Mouse (Mus musculus) testis, adult 2 months (tissue): ENCODE measurements around the gene Pias4. TPM values are rescaled to one million over a fixed set of nuclear protein-coding genes. Genes with fewer than 3 reads are reported as not detected.
"Not testable (repeated sequence)": the region's sequence is repeated elsewhere in the genome, so short reads cannot be mapped to it uniquely, and the experiment has no call there.

Experiments used
- H3K27ac ChIP-seq: fragments of 200-500 bp; 2 replicates; pipeline ENCODE4 v1.5.1; 2012; ENCODE audit warnings: low read depth, low read length; ENCODE audit not compliant: control insufficient read depth, insufficient read depth
- H3K27me3 ChIP-seq: fragments of 200-500 bp; 2 replicates; pipeline ENCODE4 v1.6.1; 2012; ENCODE audit warnings: mild to moderate bottlenecking, low read length, moderate library complexity; ENCODE audit not compliant: control insufficient read depth, insufficient read depth
- H3K36me3 ChIP-seq: fragments of 200-500 bp; 2 replicates; pipeline ENCODE4 v1.6.1; 2012; ENCODE audit warnings: mild to moderate bottlenecking, low read length; ENCODE audit not compliant: control insufficient read depth, insufficient read depth
- H3K4me1 ChIP-seq: fragments of 200-500 bp; 2 replicates; pipeline ENCODE4 v1.6.1; 2012; ENCODE audit warnings: low read length; ENCODE audit not compliant: control insufficient read depth, insufficient read depth
- H3K4me3 ChIP-seq: fragments of 200-500 bp; 2 replicates; pipeline ENCODE4 v1.5.1; 2012; ENCODE audit warnings: low read depth, mild to moderate bottlenecking, low read length, moderate library complexity, mixed read lengths; ENCODE audit not compliant: control insufficient read depth
- CTCF ChIP-seq: fragments of 200-500 bp; IDR thresholded peaks from 2 replicates; pipeline ENCODE4 v1.5.1; 2012; ENCODE audit warnings: low read depth, mild to moderate bottlenecking, inconsistent platforms, low read length, moderate library complexity; ENCODE audit not compliant: control insufficient read depth, insufficient read depth, insufficient replicate concordance
- POLR2A ChIP-seq: fragments of 200-500 bp; IDR thresholded peaks from 2 replicates; pipeline ENCODE4 v1.6.1; 2012; ENCODE audit warnings: low read depth, mild to moderate bottlenecking, inconsistent platforms, low read length, moderate library complexity; ENCODE audit not compliant: control insufficient read depth
- polyA plus RNA-seq: library from polyadenylated mRNA; depleted of rRNA; stranded (reverse); fragments of >200 nt; gene quantifications from 2 replicates; pipeline ENCODE4 v1.2.3, GENCODE M21; 2012; rRNA removed

The Pias4 gene
- 164 and 184 TPM in 2 replicates for polyA plus RNA-seq

- peak within 1 kb of the TSS; percentile 85 for H3K4me3 ChIP-seq
- no peaks in the 10 kb centered on the region for H3K27me3 ChIP-seq
- H3K36me3 ChIP-seq: no peaks in the 10 kb centered on the region; the same call in none of the 2 replicates
- peak within 1 kb of the TSS; percentile 59 for H3K27ac ChIP-seq
- TF ChIP-seq POLR2A (peak; percentile 89), CTCF (no peak)
- H3K4me1 ChIP-seq: peaks cover 12% of the 10 kb centered on the region
These were observed at the start of gene Pias4 for GRCm38 (mm10) chr10:81167200-81168086. Gene Pias4 (minus strand): TSS chr10:81167923.

GRCm38 (mm10) chr10:81217267-81217666 is 49.5 kb upstream of the Pias4 start:
- H3K4me1 ChIP-seq, H3K36me3 ChIP-seq, H3K4me3 ChIP-seq: not testable (repeated sequence)

GRCm38 (mm10) chr10:81216810-81217209 is 49.1 kb upstream of the Pias4 start:
- TF ChIP-seq CTCF (no peak), POLR2A (no peak)
- Histone ChIP-seq H3K27ac (no peak overlapping the region), H3K4me1 (peaks cover 4% of the 10 kb centered on the region), H3K27me3 (no peaks in the 10 kb centered on the region), H3K4me3 (no peak overlapping the region), H3K36me3 (no peaks in the 10 kb centered on the region)

More at GRCm38 (mm10) chr10:81217267-81217666, 49.5 kb upstream of the Pias4 start:
- H3K27ac ChIP-seq, H3K27me3 ChIP-seq: not testable (repeated sequence)

DNA sequence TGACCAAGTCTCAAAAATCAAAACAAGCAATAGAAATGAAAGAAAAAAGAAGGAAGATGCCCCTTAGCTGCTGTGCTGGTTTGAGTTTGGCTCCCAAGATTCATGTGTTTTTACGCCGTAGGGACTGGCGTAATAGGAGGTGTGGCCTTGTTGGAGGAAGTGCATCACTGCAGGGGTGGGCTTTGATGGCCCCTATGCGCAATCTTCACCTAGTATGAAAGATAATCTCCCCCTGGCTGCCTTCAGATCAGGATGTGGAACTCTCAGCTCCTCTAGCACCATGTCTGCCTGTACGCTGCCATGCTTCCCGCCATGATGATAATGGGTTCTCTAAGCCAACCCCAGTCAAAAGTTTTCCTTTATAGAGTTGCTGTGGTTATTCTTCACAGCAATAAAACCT is 48.5 kb upstream of the Pias4 start:
- no peaks in the 10 kb centered on the region for H3K27me3 ChIP-seq
- peaks cover 4% of the 10 kb centered on the region for H3K4me1 ChIP-seq
- no peak overlapping the region for H3K27ac ChIP-seq
- TF ChIP-seq CTCF (no peak), POLR2A (no peak)
- H3K4me3 ChIP-seq: no peak overlapping the region
- H3K36me3 ChIP-seq: no peaks in the 10 kb centered on the region

- H3K36me3 ChIP-seq: no peaks in the 10 kb centered on the region
- H3K4me1 ChIP-seq: peaks cover 4% of the 10 kb centered on the region
- H3K27ac ChIP-seq: no peak overlapping the region
- H3K27me3 ChIP-seq: no peaks in the 10 kb centered on the region
- H3K4me3 ChIP-seq: no peak overlapping the region
- no peak for TF ChIP-seq POLR2A
- TF ChIP-seq CTCF: peak; percentile 65; the same call in 1 of the 2 replicates
These were observed 42.4 kb upstream of the Pias4 start for GRCm38 (mm10) chr10:81210154-81210553.

DNA sequence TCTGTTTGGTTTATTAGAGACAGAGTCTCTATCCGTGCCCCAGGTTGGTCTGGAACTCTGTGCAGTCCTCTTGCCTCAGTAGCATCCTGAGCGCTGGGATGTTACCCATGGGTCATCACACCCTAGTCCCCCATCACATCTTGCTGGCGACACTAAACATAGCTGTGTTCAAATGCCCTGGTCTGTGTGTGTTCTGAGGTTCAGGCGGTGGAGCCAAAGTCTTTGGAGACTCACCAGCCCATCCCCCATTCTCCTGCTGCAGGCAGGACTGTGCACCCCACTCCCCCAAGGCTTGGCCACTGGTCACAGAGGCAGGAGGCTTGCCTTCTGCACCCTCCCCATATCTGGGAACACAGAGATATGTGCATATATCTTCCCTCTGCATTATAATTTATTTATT is 36.4 kb upstream of the Pias4 start:
- TF ChIP-seq POLR2A (no peak), CTCF (no peak)
- H3K4me1 ChIP-seq: no peaks in the 10 kb centered on the region
- H3K27ac ChIP-seq: no peak overlapping the region
- H3K27me3 ChIP-seq: no peaks in the 10 kb centered on the region
- no peaks in the 10 kb centered on the region for H3K36me3 ChIP-seq
- H3K4me3 ChIP-seq: no peak overlapping the region

- Histone ChIP-seq H3K4me3 (no peak overlapping the region), H3K4me1 (no peaks in the 10 kb centered on the region), H3K36me3 (no peaks in the 10 kb centered on the region), H3K27me3 (no peaks in the 10 kb centered on the region), H3K27ac (no peak overlapping the region)
- TF ChIP-seq CTCF (no peak), POLR2A (no peak)
These were observed 35.4 kb upstream of the Pias4 start for GRCm38 (mm10) chr10:81202978-81203720.
